Mouse (Mus musculus) thymus, adult 2 months (tissue): ENCODE results near the gene 4930512M02Rik. TPM values are rescaled to one million over a fixed set of nuclear protein-coding genes. Genes with fewer than 3 reads are reported as not detected.

Experiments
- DNase-seq: peaks from one replicate; pipeline ENCODE4 v3.0.0; 2021
- H3K27ac ChIP-seq: fragments of 200-500 bp; 2 replicates; pipeline ENCODE4 v1.5.1; 2012; ENCODE audit warnings: low read length, control low read depth; ENCODE audit not compliant: control insufficient read depth, insufficient read depth
- H3K27me3 ChIP-seq: fragments of 200-500 bp; 2 replicates; pipeline ENCODE4 v1.6.1; 2012; ENCODE audit warnings: mild to moderate bottlenecking, low read length, moderate library complexity, mixed read lengths; ENCODE audit not compliant: control insufficient read depth, insufficient read depth
- H3K36me3 ChIP-seq: fragments of 200-500 bp; 2 replicates; pipeline ENCODE4 v1.6.1; 2012; ENCODE audit warnings: mild to moderate bottlenecking, low read length, moderate library complexity; ENCODE audit not compliant: control insufficient read depth, insufficient read depth
- H3K4me1 ChIP-seq: fragments of 200-500 bp; replicated peaks from 2 replicates; pipeline ENCODE4 v1.6.1; 2012; ENCODE audit warnings: low read length; ENCODE audit not compliant: control insufficient read depth, insufficient read depth
- H3K4me3 ChIP-seq: fragments of 200-500 bp; 2 replicates; pipeline ENCODE4 v1.5.1; 2012; ENCODE audit warnings: mild to moderate bottlenecking, low read length, control low read depth, moderate library complexity; ENCODE audit not compliant: control insufficient read depth, insufficient read depth
- CTCF ChIP-seq: fragments of 200-500 bp; IDR thresholded peaks from 2 replicates; pipeline ENCODE4 v1.5.1; 2012; ENCODE audit warnings: mild to moderate bottlenecking, control low read depth, low read length, moderate library complexity, borderline replicate concordance; ENCODE audit not compliant: control insufficient read depth, poor library complexity, insufficient read depth; ENCODE audit errors: extremely low read depth
- POLR2A ChIP-seq: fragments of 200-500 bp; IDR thresholded peaks from 2 replicates; pipeline ENCODE4 v1.6.1; 2012; ENCODE audit warnings: mild to moderate bottlenecking, low read length, control low read depth, moderate library complexity; ENCODE audit not compliant: control insufficient read depth, poor library complexity, insufficient read depth; ENCODE audit errors: extremely low read depth
- WGBS: fragments of 180-500 bp; shearing (Covaris S2); methylation state at CpG from one replicate; pipeline ENCODE4 v1.1.7; 2018; 5-methylcytosine and 5-hydroxymethylcytosine counted together
- polyA plus RNA-seq: library from polyadenylated mRNA; depleted of rRNA; stranded (reverse); fragments of >200 nt; gene quantifications from 2 replicates; pipeline ENCODE4 v1.2.3, GENCODE M21; 2012

The 4930512M02Rik gene
- polyA plus RNA-seq, 1 experiment, result not detected

- 98% methylated on average over 2 of the region's 2 CpGs for WGBS
- H3K36me3 ChIP-seq, result no peaks in the 10 kb centered on the region
- TF ChIP-seq POLR2A (no peak), CTCF (no peak)
- DNase-seq, result no peak
- 0 out of 2 replicates have a peak overlapping the region, but pooled peaks have one; percentile 18 for H3K27ac ChIP-seq
- H3K4me3 ChIP-seq, result no peak overlapping the region
- peaks cover 46% of the 10 kb centered on the region for H3K4me1 ChIP-seq
- no peaks in the 10 kb centered on the region for H3K27me3 ChIP-seq
These were observed 59.6 kb downstream of the 4930512M02Rik start for GRCm38 (mm10) chr11:11568033-11568432.

GRCm38 (mm10) chr11:11565146-11565820, 62.4 kb downstream of the 4930512M02Rik start:
- peak overlapping the region; percentile 95 for H3K27ac ChIP-seq

DNA sequence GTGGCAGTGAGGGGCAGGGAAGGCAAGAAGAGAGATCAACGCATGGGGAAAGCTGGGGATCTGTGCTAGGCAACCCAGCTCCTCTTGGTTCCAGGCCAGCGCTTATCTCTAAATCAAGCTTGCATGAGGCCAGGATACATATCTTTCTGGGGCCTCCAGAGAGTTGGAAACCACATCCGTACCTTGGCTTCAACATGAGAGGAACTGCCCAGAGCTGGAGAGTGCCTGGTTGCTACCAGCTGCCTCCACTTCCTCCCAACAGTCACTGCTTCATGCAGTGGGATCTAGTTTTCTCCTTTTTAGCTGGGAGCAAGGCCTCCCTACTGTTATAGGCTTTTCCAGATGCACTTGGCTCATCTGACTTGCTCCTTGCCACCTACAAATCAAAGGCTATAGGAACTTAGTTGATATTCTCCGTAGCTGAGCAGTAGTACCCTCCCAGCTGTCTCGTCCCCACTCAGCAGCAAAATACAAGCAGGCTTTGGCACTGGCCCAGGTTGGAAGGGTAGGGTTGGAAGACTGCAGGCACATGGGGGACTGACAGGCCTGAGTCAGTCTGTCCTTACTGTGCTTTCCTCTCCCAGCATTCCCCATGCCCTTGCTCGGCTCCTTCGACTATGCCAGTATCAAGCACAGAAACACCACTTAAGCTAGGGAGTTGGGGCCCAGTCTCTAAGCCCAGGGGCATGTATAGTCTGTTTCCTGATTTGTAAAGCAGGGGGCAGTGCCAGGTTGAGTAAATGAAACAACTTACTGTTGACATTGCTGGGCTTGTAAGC, 63.2 kb downstream of the 4930512M02Rik start:
- TF ChIP-seq CTCF, result 0 out of 2 replicates have a peak, but pooled peaks have one; percentile 7
- no peak for TF ChIP-seq POLR2A
- Histone ChIP-seq H3K4me1 (peaks cover 53% of the 10 kb centered on the region), H3K27me3 (no peaks in the 10 kb centered on the region), H3K4me3 (no peak overlapping the region), H3K36me3 (no peaks in the 10 kb centered on the region), H3K27ac (peak overlapping the region; percentile 95)
- whole genome bisulfite sequencing, result 5% methylated on average over 7 of the region's 7 CpGs
- peak; percentile 73 for DNase-seq

More at GRCm38 (mm10) chr11:11565146-11565820, 62.4 kb downstream of the 4930512M02Rik start:
- Histone ChIP-seq H3K36me3 (no peaks in the 10 kb centered on the region), H3K27me3 (no peaks in the 10 kb centered on the region), H3K4me1 (peaks cover 54% of the 10 kb centered on the region), H3K4me3 (no peak overlapping the region)
- 12% methylated on average over 6 of the region's 6 CpGs for WGBS
- TF ChIP-seq POLR2A, result no peak
- no peak for TF ChIP-seq CTCF
- DNase-seq, result peak; percentile 43

- no peak for TF ChIP-seq POLR2A
- no peak for TF ChIP-seq CTCF
- peaks cover 61% of the 10 kb centered on the region for H3K4me1 ChIP-seq
- no peak overlapping the region for H3K4me3 ChIP-seq
- H3K36me3 ChIP-seq, result no peaks in the 10 kb centered on the region
- H3K27me3 ChIP-seq, result no peaks in the 10 kb centered on the region
- 95% methylated on average over 6 of the region's 6 CpGs for WGBS
- H3K27ac ChIP-seq, result no peak overlapping the region
- DNase-seq, result no peak
These were observed 66.5 kb downstream of the 4930512M02Rik start for GRCm38 (mm10) chr11:11561118-11561517.

- H3K27ac ChIP-seq, result peak overlapping the region; percentile 78
- no peaks in the 10 kb centered on the region for H3K36me3 ChIP-seq
- TF ChIP-seq POLR2A (no peak), CTCF (no peak)
These were observed 68.4 kb downstream of the 4930512M02Rik start for GRCm38 (mm10) chr11:11559099-11559686.

GRCm38 (mm10) chr11:11558662-11559061, 69.0 kb downstream of the 4930512M02Rik start:
- Histone ChIP-seq H3K36me3 (no peaks in the 10 kb centered on the region), H3K27ac (peak overlapping the region; percentile 78), H3K27me3 (no peaks in the 10 kb centered on the region), H3K4me3 (no peak overlapping the region), H3K4me1 (peaks cover 56% of the 10 kb centered on the region)
- DNase-seq, result no peak
- 64% methylated on average over 3 of the region's 3 CpGs for WGBS
- TF ChIP-seq CTCF (no peak), POLR2A (no peak)

More at GRCm38 (mm10) chr11:11559099-11559686, 68.4 kb downstream of the 4930512M02Rik start:
- peaks cover 60% of the 10 kb centered on the region for H3K4me1 ChIP-seq
- no peak overlapping the region for H3K4me3 ChIP-seq
- DNase-seq, result no peak
- H3K27me3 ChIP-seq, result no peaks in the 10 kb centered on the region
- 89% methylated on average over 7 of the region's 7 CpGs for WGBS
